Mouse (Mus musculus): ENCODE data around the gene Nkd2.

- no peak for TF ChIP-seq EP300 (IDR thresholded peaks at IDR 0.05; ENCODE audit: low read length)
- no peak for TF ChIP-seq CTCF (conservative IDR thresholded peaks at IDR 0.05 in 1 of 2, IDR thresholded peaks at IDR 0.05 in 1 of 2; ENCODE audit: low read depth in 2 of 2, low read length in 2 of 2)
- TF ChIP-seq POLR2A (IDR thresholded peaks at IDR 0.05; ENCODE audit: low read depth, low read length): no peak
- TF ChIP-seq TBP (conservative IDR thresholded peaks at IDR 0.05; ENCODE audit: low read depth, low read length): no peak
- TF ChIP-seq BHLHE40 (IDR thresholded peaks at IDR 0.05; ENCODE audit: low read depth, low read length): no peak
- TF ChIP-seq MAFK (IDR thresholded peaks at IDR 0.05; ENCODE audit: insufficient replicate concordance, low read length): no peak
- TF ChIP-seq KAT2A (IDR thresholded peaks at IDR 0.05; ENCODE audit: insufficient replicate concordance, low read length): no peak
- no peak for TF ChIP-seq ELF1 (IDR thresholded peaks at IDR 0.05; ENCODE audit: low read depth, low read length)
- no peak for TF ChIP-seq USF1 (IDR thresholded peaks at IDR 0.05; ENCODE audit: low read depth, low read length)
- TF ChIP-seq PAX5 (IDR thresholded peaks at IDR 0.05; ENCODE audit: low read length): no peak
- TF ChIP-seq HCFC1 (IDR thresholded peaks at IDR 0.05; ENCODE audit: low read depth, low read length): no peak
- TF ChIP-seq NELFE (IDR thresholded peaks at IDR 0.05; ENCODE audit: low read depth, low read length): no peak
- no peak for TF ChIP-seq TCF12 (IDR thresholded peaks at IDR 0.05; ENCODE audit: low read depth, low read length)
- TF ChIP-seq MAZ (IDR thresholded peaks at IDR 0.05; ENCODE audit: low read depth, low read length): no peak
Measured at GRCm38 (mm10) chr13:73836491-73836890, 10.9 kb downstream of the Nkd2 start.
